Mouse (Mus musculus) limb, embryonic 15.5 days (tissue): ENCODE data around the gene Dnm3. TPM values are rescaled to one million over a fixed set of nuclear protein-coding genes. Genes with fewer than 3 reads are reported as not detected.
A peak's percentile ranks its signal among the peaks of the same experiment; 100 is the strongest.

ENCODE experiments used
- ATAC-seq: fragments of 200-750 bp; cut with Nextera tagmentation; 2 replicates; pipeline ENCODE4 v1.8.0; 2017; ENCODE audit warnings: low read depth, moderate TSS enrichment; ENCODE audit not compliant: insufficient number of reproducible peaks, low FRiP score, low TSS enrichment
- H3K27ac ChIP-seq: fragments of 300-500 bp; sonication (generic); 2 replicates; pipeline ENCODE4 v1.5.1; 2015; ENCODE audit warnings: moderate library complexity, mild to moderate bottlenecking, inconsistent platforms
- H3K27me3 ChIP-seq: fragments of 300-500 bp; sonication (generic); 2 replicates; pipeline ENCODE4 v1.6.1; 2015; ENCODE audit warnings: inconsistent platforms
- H3K36me3 ChIP-seq: fragments of 300-500 bp; sonication (generic); 2 replicates; pipeline ENCODE4 v1.6.1; 2015; ENCODE audit warnings: inconsistent platforms
- H3K4me1 ChIP-seq: fragments of 300-500 bp; sonication (generic); 2 replicates; pipeline ENCODE4 v1.6.1; 2015; ENCODE audit warnings: inconsistent platforms
- H3K4me2 ChIP-seq: fragments of 300-500 bp; sonication (generic); 2 replicates; pipeline ENCODE4 v1.6.1; 2015; ENCODE audit warnings: mild to moderate bottlenecking, inconsistent platforms
- H3K4me3 ChIP-seq: fragments of 300-500 bp; sonication (generic); 2 replicates; pipeline ENCODE4 v1.5.1; 2015; ENCODE audit warnings: mild to moderate bottlenecking, inconsistent platforms
- H3K9ac ChIP-seq: fragments of 300-500 bp; sonication (generic); 2 replicates; pipeline ENCODE4 v1.6.1; 2015; ENCODE audit warnings: inconsistent platforms
- H3K9me3 ChIP-seq: fragments of 300-500 bp; sonication (generic); 2 replicates; pipeline ENCODE4 v1.6.1; 2016; ENCODE audit warnings: inconsistent platforms
- WGBS: fragments of 180-500 bp; shearing (Covaris S2); methylation state at CpG from one replicate; pipeline ENCODE4 v1.1.7; 2015; 5-methylcytosine and 5-hydroxymethylcytosine counted together
- polyA plus RNA-seq: library from polyadenylated mRNA; unstranded; fragments of >200 nt; fragmentation: Nextera tagmentation; extraction: Ambion mirVana; gene quantifications from 2 replicates; pipeline ENCODE4 v1.2.1, GENCODE M21; 2015

The Dnm3 gene
- polyA plus RNA-seq, 1 experiment from 2014 or later, result 23.6 TPM

- Histone ChIP-seq H3K27me3 (no peaks in the 10 kb centered on the region), H3K9ac (no peak overlapping the region), H3K4me2 (no peak overlapping the region), H3K4me3 (no peak overlapping the region), H3K9me3 (no peaks in the 10 kb centered on the region), H3K27ac (peak overlapping the region; percentile 96), H3K36me3 (no peaks in the 10 kb centered on the region), H3K4me1 (peaks cover 57% of the 10 kb centered on the region)
- 32% methylated on average over 8 of the region's 8 CpGs for WGBS
- ATAC-seq, result peak; percentile 57
Observed at GRCm38 (mm10) chr1:162001328-162001727, 476.5 kb downstream of the Dnm3 start.

- Histone ChIP-seq H3K27ac (peak overlapping the region; percentile 96), H3K9me3 (no peaks in the 10 kb centered on the region), H3K9ac (no peak overlapping the region), H3K4me3 (no peak overlapping the region), H3K27me3 (no peaks in the 10 kb centered on the region), H3K4me1 (peaks cover 51% of the 10 kb centered on the region), H3K4me2 (peak overlapping the region; percentile 32; the same call in 1 of the 2 replicates), H3K36me3 (no peaks in the 10 kb centered on the region)
- peak; percentile 64 for ATAC-seq
- 9% methylated on average over 4 of the region's 4 CpGs for WGBS
Observed at GRCm38 (mm10) chr1:161999882-162000371, 477.9 kb downstream of the Dnm3 start.

- Histone ChIP-seq H3K4me2 (no peak overlapping the region), H3K36me3 (no peaks in the 10 kb centered on the region), H3K27me3 (no peaks in the 10 kb centered on the region), H3K4me1 (peaks cover 45% of the 10 kb centered on the region), H3K27ac (peak overlapping the region; percentile 96), H3K9ac (no peak overlapping the region), H3K4me3 (no peak overlapping the region), H3K9me3 (no peaks in the 10 kb centered on the region)
- ATAC-seq, result no peak
- 33% methylated on average over 5 of the region's 5 CpGs for WGBS
Observed at GRCm38 (mm10) chr1:161999338-161999737, 478.5 kb downstream of the Dnm3 start.

- peaks cover 40% of the 10 kb centered on the region for H3K4me1 ChIP-seq
- no peak for ATAC-seq
Observed at GRCm38 (mm10) chr1:161998781-161999180, 479.1 kb downstream of the Dnm3 start.

GRCm38 (mm10) chr1:161992389-161992788 lies 485.4 kb downstream of the Dnm3 start:
- Histone ChIP-seq H3K27me3 (no peaks in the 10 kb centered on the region), H3K4me2 (no peak overlapping the region), H3K4me3 (no peak overlapping the region), H3K36me3 (no peaks in the 10 kb centered on the region), H3K9me3 (no peaks in the 10 kb centered on the region), H3K9ac (no peak overlapping the region), H3K4me1 (peaks cover 8% of the 10 kb centered on the region; the same call in 1 of the 2 replicates), H3K27ac (no peak overlapping the region)
- no peak for ATAC-seq
- WGBS, result 85% methylated on average over 7 of the region's 7 CpGs

More at GRCm38 (mm10) chr1:161998781-161999180, 479.1 kb downstream of the Dnm3 start:
- H3K9me3 ChIP-seq, result no peaks in the 10 kb centered on the region
- H3K4me3 ChIP-seq, result no peak overlapping the region
- WGBS, result 55% methylated on average over 4 of the region's 4 CpGs
- H3K4me2 ChIP-seq, result no peak overlapping the region
- H3K27ac ChIP-seq, result peak overlapping the region; percentile 96
- H3K27me3 ChIP-seq, result no peaks in the 10 kb centered on the region
- no peak overlapping the region for H3K9ac ChIP-seq
- no peaks in the 10 kb centered on the region for H3K36me3 ChIP-seq

- WGBS, result 92% methylated on average over 11 of the region's 11 CpGs
- H3K27me3 ChIP-seq, result no peaks in the 10 kb centered on the region
- ATAC-seq, result no peak
- H3K9ac ChIP-seq, result no peak overlapping the region
- no peak overlapping the region for H3K4me2 ChIP-seq
- H3K9me3 ChIP-seq, result no peaks in the 10 kb centered on the region
- H3K4me1 ChIP-seq, result peaks cover 8% of the 10 kb centered on the region; the same call in 1 of the 2 replicates
- no peak overlapping the region for H3K4me3 ChIP-seq
- no peak overlapping the region for H3K27ac ChIP-seq
- H3K36me3 ChIP-seq, result no peaks in the 10 kb centered on the region
Observed at GRCm38 (mm10) chr1:161991846-161992245, 486.0 kb downstream of the Dnm3 start.

GRCm38 (mm10) chr1:161990684-161991578 lies 486.9 kb downstream of the Dnm3 start:
- WGBS, result 26% methylated on average over 10 of the region's 10 CpGs
- no peak for ATAC-seq
- no peaks in the 10 kb centered on the region for H3K9me3 ChIP-seq
- no peak overlapping the region for H3K4me2 ChIP-seq
- peaks cover 8% of the 10 kb centered on the region; the same call in 1 of the 2 replicates for H3K4me1 ChIP-seq
- no peak overlapping the region for H3K4me3 ChIP-seq
- H3K27ac ChIP-seq, result no peak overlapping the region; the same call in 1 of the 2 replicates
- H3K27me3 ChIP-seq, result no peaks in the 10 kb centered on the region
- no peaks in the 10 kb centered on the region for H3K36me3 ChIP-seq
- H3K9ac ChIP-seq, result no peak overlapping the region

GRCm38 (mm10) chr1:161983979-161984566 lies 493.8 kb downstream of the Dnm3 start:
- Histone ChIP-seq H3K4me2 (no peak overlapping the region), H3K27me3 (no peaks in the 10 kb centered on the region), H3K36me3 (no peaks in the 10 kb centered on the region), H3K4me3 (no peak overlapping the region), H3K9ac (no peak overlapping the region), H3K4me1 (peaks cover 33% of the 10 kb centered on the region), H3K27ac (peak overlapping the region; percentile 78), H3K9me3 (no peaks in the 10 kb centered on the region)
- no peak for ATAC-seq
- WGBS, result 8% methylated on average over 4 of the region's 4 CpGs

- peaks cover 34% of the 10 kb centered on the region for H3K4me1 ChIP-seq
- H3K27ac ChIP-seq, result peak overlapping the region; percentile 78
- H3K9me3 ChIP-seq, result no peaks in the 10 kb centered on the region
- ATAC-seq, result no peak
- WGBS, result 36% methylated on average over 6 of the region's 6 CpGs
- H3K36me3 ChIP-seq, result no peaks in the 10 kb centered on the region
- no peak overlapping the region for H3K4me3 ChIP-seq
- H3K9ac ChIP-seq, result no peak overlapping the region
- no peaks in the 10 kb centered on the region for H3K27me3 ChIP-seq
- no peak overlapping the region for H3K4me2 ChIP-seq
Observed at GRCm38 (mm10) chr1:161983451-161983850, 494.4 kb downstream of the Dnm3 start.

- 36% methylated on average over 9 of the region's 9 CpGs for WGBS
- Histone ChIP-seq H3K4me1 (peaks cover 60% of the 10 kb centered on the region), H3K27ac (peak overlapping the region; percentile 78)
Observed at GRCm38 (mm10) chr1:161980626-161981298, 497.1 kb downstream of the Dnm3 start.

GRCm38 (mm10) chr1:161980046-161980445 lies 497.8 kb downstream of the Dnm3 start:
- ATAC-seq, result no peak
- H3K4me2 ChIP-seq, result no peak overlapping the region
- WGBS, result 63% methylated on average over 2 of the region's 2 CpGs
- H3K9me3 ChIP-seq, result no peaks in the 10 kb centered on the region
- H3K27me3 ChIP-seq, result no peaks in the 10 kb centered on the region
- H3K9ac ChIP-seq, result no peak overlapping the region
- peak overlapping the region; percentile 78 for H3K27ac ChIP-seq
- H3K4me1 ChIP-seq, result peaks cover 60% of the 10 kb centered on the region
- H3K4me3 ChIP-seq, result no peak overlapping the region
- H3K36me3 ChIP-seq, result no peaks in the 10 kb centered on the region

More at GRCm38 (mm10) chr1:161980626-161981298, 497.1 kb downstream of the Dnm3 start:
- H3K36me3 ChIP-seq, result no peaks in the 10 kb centered on the region
- H3K27me3 ChIP-seq, result no peaks in the 10 kb centered on the region
- no peak overlapping the region for H3K4me2 ChIP-seq
- H3K9ac ChIP-seq, result no peak overlapping the region
- ATAC-seq, result 0 out of 2 replicates have a peak, but pooled peaks have one; percentile 41
- no peak overlapping the region for H3K4me3 ChIP-seq
- H3K9me3 ChIP-seq, result no peaks in the 10 kb centered on the region
